Mouse (Mus musculus) neural tube, embryonic 14.5 days (tissue): ENCODE measurements at regions not wholly inside any gene's neighbourhood (a gene's known extent, or its start where the extent isn't known, plus 50 kb on each side); places are given as distances from the start of the nearest gene placed in this dataset.
"Not testable (repeated sequence)": the region's sequence is repeated elsewhere in the genome, so short reads cannot be mapped to it uniquely, and the experiment has no call there.

ENCODE experiments used
- ATAC-seq: fragments of 200-750 bp; cut with Nextera tagmentation; 2 replicates; pipeline ENCODE4 v1.8.0; 2017; ENCODE audit warnings: low read depth, mild to moderate bottlenecking, moderate TSS enrichment, moderate library complexity
- H3K27ac ChIP-seq: fragments of 300-500 bp; sonication (generic); 2 replicates; pipeline ENCODE4 v1.5.1; 2014; ENCODE audit warnings: low read depth, mild to moderate bottlenecking, control low read depth, low read length, moderate library complexity, mixed read lengths
- H3K27me3 ChIP-seq: fragments of 300-500 bp; sonication (generic); 2 replicates; pipeline ENCODE4 v1.6.1; 2014; ENCODE audit warnings: low read length; ENCODE audit not compliant: control insufficient read depth, insufficient read depth
- H3K36me3 ChIP-seq: fragments of 300-500 bp; sonication (generic); 2 replicates; pipeline ENCODE4 v1.6.1; 2014; ENCODE audit warnings: low read length, mixed read lengths; ENCODE audit not compliant: control insufficient read depth, insufficient read depth
- H3K4me1 ChIP-seq: fragments of 300-500 bp; sonication (generic); 2 replicates; pipeline ENCODE4 v1.6.1; 2014; ENCODE audit warnings: low read length; ENCODE audit not compliant: control insufficient read depth, insufficient read depth
- H3K4me2 ChIP-seq: fragments of 300-500 bp; sonication (generic); 2 replicates; pipeline ENCODE4 v1.6.1; 2014; ENCODE audit warnings: mild to moderate bottlenecking, low read depth, low read length, control low read depth
- H3K4me3 ChIP-seq: fragments of 300-500 bp; sonication (generic); 2 replicates; pipeline ENCODE4 v1.5.1; 2014; ENCODE audit warnings: low read depth, low read length, control low read depth, mixed read lengths
- H3K9ac ChIP-seq: fragments of 300-500 bp; sonication (generic); replicated peaks from 2 replicates; pipeline ENCODE4 v1.6.1; 2014; ENCODE audit warnings: low read depth, mild to moderate bottlenecking, control low read depth, low read length, mixed read lengths
- H3K9me3 ChIP-seq: fragments of 300-500 bp; sonication (generic); 2 replicates; pipeline ENCODE4 v1.6.1; 2016; ENCODE audit warnings: low read length; ENCODE audit not compliant: control insufficient read depth
- WGBS: fragments of 180-500 bp; shearing (Covaris S2); extraction: QIAGEN DNeasy Blood & Tissue Kit; methylation state at CpG from one replicate; pipeline ENCODE4 v1.1.7; 2014; 5-methylcytosine and 5-hydroxymethylcytosine counted together

DNA sequence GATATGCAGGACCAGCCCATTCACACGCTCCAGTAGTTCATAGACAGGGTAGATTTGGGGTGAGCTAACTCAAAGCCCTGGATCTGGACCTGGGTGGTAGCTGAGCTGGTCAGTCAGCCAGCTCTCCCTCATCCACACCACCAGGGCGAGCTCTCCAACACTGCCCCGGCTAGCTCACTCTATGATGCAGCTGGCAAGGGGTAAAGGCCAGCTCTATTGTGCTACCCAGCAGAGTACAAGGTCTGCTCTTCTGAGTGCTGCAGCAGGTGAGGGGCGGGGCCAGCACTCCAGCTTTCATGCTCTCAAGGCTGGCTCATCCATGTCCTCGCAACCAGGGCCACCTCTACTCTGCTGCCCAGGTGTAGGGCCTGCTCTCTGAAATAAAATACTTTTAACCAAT is 227.5 kb upstream of the Pbx1 start:
- Histone ChIP-seq H3K27me3 (no peaks in the 10 kb centered on the region), H3K9ac (no peak overlapping the region), H3K4me3 (no peak overlapping the region), H3K9me3 (no peaks in the 10 kb centered on the region), H3K27ac (no peak overlapping the region), H3K36me3 (no peaks in the 10 kb centered on the region), H3K4me1 (peaks cover 6% of the 10 kb centered on the region; the same call in 1 of the 2 replicates), H3K4me2 (no peak overlapping the region)
- ATAC-seq, result no peak
- 86% methylated on average over 5 of the region's 5 CpGs for WGBS

DNA sequence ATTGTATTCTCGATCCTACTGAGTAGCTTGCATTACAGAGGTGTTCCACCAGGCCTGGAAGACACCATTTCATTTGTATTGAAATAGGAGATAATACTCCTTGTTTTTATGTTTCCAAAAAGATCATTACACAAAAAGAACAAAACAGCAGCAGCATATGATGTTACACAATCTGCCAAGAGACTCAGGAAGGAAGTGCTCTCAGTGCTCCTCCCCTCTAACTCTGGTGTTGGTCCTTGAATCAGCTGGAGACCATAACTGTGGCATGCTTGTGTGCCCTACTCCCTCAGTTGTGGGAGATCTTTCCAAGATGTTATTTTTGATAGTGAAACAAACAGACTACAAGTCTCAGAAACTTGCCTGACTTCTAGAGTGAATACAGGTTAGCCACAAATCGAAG is 200.8 kb upstream of the Pbx1 start:
- Histone ChIP-seq H3K36me3 (no peaks in the 10 kb centered on the region), H3K27ac (no peak overlapping the region), H3K4me3 (no peak overlapping the region), H3K9ac (no peak overlapping the region), H3K27me3 (no peaks in the 10 kb centered on the region), H3K9me3 (no peaks in the 10 kb centered on the region), H3K4me1 (no peaks in the 10 kb centered on the region), H3K4me2 (no peak overlapping the region)
- no peak for ATAC-seq
- WGBS, result 92% methylated on average over 2 of the region's 2 CpGs

DNA sequence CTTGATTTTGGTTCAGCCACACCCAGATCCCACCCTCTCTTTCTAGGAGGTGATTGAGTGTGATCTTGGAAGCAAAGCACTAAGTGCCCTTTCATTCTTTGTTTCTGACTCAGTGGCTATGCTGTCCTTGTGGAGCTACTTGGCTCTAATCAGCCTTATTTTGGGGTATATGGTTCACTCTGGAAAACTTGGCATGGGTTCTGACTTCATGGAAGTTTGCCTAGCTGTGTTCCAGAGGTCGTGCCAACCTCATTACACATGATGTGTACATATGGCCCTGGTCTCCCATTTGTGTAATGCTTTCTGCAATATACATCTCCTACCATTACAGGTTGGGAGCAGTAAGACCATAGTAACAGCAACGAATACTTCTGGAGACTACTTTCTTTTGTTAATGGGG is 199.9 kb upstream of the Pbx1 start:
- Histone ChIP-seq H3K9me3 (no peaks in the 10 kb centered on the region), H3K27ac (no peak overlapping the region), H3K36me3 (no peaks in the 10 kb centered on the region), H3K4me1 (no peaks in the 10 kb centered on the region), H3K4me3 (no peak overlapping the region), H3K4me2 (no peak overlapping the region), H3K27me3 (no peaks in the 10 kb centered on the region), H3K9ac (no peak overlapping the region)
- ATAC-seq, result no peak
- 84% methylated on average over 2 of the region's 2 CpGs for WGBS

DNA sequence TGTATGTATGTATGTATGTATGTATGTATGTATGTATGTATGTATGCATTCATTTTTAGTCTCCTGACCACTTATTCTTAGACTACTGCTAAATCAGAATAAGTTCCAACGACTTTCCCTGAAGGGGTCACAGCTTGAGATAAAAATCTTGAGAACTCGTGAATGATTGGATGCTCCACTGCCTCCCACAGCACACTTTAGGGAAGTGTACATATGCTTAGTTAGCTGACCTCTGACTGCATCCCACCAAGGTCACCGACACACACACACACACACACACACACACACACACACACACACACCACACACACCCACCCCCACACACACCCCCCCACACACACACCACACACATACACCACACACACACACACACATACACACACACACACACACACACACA is 169.9 kb upstream of the Pbx1 start:
- not testable (repeated sequence) for H3K4me3 ChIP-seq, H3K36me3 ChIP-seq, H3K9ac ChIP-seq, H3K27ac ChIP-seq, H3K27me3 ChIP-seq, H3K9me3 ChIP-seq, H3K4me1 ChIP-seq, H3K4me2 ChIP-seq, ATAC-seq
- 87% methylated on average over 2 of the region's 3 CpGs for WGBS

DNA sequence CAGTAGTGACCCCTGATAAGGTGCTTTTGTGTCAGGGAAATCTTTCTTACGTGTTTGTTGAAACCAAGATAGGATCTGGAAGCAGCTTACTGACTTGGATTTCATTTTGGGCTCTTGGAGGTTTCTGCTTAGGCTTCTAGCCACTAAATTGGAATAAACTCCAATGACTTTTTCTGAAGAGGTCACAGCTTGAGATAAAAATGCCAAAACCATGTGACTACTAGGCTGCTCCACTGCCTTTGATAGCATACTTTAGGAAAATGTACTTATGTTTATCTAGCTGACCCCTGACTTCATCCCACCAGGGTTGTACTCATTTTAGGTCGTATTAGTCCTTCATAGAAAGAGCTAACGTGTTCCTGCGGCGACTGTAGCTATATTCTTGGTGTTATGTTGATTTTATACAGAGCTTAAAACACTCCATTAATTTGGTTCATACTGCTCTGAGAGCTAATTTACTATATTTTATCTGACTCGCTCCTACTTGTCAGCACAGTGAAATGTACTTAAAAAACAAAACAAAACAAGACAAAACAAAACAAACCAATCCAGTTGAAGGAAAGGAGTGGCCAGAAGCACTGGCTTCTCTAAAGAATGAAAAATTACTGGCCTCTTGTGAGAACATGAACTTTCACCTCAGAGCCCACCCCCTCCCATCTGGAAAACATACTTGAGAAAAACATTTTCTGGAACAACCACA is 168.5 kb upstream of the Pbx1 start:
- Histone ChIP-seq H3K4me3 (no peak overlapping the region), H3K4me1 (0 out of 2 replicates have a peak, but pooled peaks cover 6% of the 10 kb centered on the region), H3K36me3 (no peaks in the 10 kb centered on the region), H3K27me3 (no peaks in the 10 kb centered on the region), H3K9me3 (no peaks in the 10 kb centered on the region), H3K27ac (no peak overlapping the region), H3K9ac (no peak overlapping the region), H3K4me2 (no peak overlapping the region)
- WGBS, result 77% methylated on average over 6 of the region's 6 CpGs
- ATAC-seq, result no peak

DNA sequence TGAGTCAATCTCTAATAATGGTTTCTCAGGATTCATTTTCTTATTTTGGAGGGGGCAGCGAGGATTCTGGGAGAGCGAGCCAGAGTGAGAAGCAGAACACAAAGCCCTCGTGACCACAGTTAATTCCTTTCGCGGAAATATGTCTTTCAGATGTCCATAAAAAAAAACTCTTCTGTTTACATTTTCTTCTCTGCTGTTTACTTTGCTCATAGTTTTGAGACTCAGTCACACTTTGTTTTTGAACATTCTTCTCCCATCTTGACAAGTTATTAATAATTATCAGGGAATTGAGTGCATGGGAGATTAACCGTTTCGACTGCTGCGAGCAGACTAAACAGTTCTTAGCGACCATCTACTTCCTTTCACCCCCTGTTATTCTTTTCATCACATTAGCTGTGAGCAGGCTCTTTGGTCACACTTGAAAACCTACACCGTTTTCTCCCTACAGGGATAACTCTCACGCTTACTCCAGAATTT is 166.2 kb upstream of the Pbx1 start:
- Histone ChIP-seq H3K9me3 (no peaks in the 10 kb centered on the region), H3K36me3 (no peaks in the 10 kb centered on the region), H3K4me3 (peak overlapping the region; percentile 15; the same call in 1 of the 2 replicates), H3K9ac (no peak overlapping the region), H3K27ac (no peak overlapping the region), H3K27me3 (no peaks in the 10 kb centered on the region), H3K4me2 (peak overlapping the region; percentile 39), H3K4me1 (0 out of 2 replicates have a peak, but pooled peaks cover 6% of the 10 kb centered on the region)
- no peak for ATAC-seq
- WGBS, result 12% methylated on average over 11 of the region's 11 CpGs

DNA sequence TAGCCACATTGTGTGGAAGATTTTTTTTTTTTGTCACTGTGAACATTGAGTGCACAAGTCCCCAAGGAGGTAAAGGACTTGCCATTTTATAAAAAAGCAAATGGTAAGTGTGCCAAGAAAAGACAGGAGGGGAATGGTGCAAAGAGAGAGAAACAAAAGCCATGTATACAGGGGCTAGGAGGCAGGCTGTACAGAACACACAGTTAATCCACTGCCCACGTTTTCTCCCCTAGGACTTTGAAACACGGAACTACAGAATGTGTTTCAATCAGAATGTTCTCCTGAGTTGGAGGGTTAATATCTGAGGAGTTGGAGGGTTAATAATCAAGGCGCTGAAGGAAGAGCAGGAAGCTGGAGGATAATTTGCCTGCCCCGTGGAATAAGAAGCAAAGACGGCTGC is 165.4 kb upstream of the Pbx1 start:
- H3K36me3 ChIP-seq, result no peaks in the 10 kb centered on the region
- H3K4me3 ChIP-seq, result no peak overlapping the region
- no peaks in the 10 kb centered on the region for H3K9me3 ChIP-seq
- no peaks in the 10 kb centered on the region for H3K27me3 ChIP-seq
- H3K27ac ChIP-seq, result no peak overlapping the region
- peak overlapping the region; percentile 39; the same call in 1 of the 2 replicates for H3K4me2 ChIP-seq
- H3K4me1 ChIP-seq, result 0 out of 2 replicates have a peak, but pooled peaks cover 6% of the 10 kb centered on the region
- no peak overlapping the region for H3K9ac ChIP-seq
- no peak for ATAC-seq
- 10% methylated on average over 5 of the region's 5 CpGs for WGBS

DNA sequence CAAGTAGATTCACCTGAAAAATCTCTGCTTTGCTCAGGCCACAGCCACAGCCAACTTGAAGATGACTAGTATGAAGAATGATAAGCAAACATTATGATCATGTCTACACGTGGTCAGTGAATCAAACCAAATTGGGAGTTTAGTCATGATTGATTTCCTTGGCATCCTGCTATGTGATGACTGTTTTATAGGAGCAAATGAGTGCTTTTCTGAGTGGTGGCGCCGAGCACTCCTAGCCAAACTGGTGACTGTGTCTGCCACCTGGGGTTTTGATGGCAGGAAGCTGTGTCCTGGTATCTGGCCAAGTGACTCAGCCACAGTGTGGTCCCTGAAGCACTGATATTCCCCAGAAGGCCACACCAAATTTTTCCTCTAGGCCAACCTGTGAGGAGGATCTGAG is 152.1 kb upstream of the Pbx1 start:
- Histone ChIP-seq H3K27ac (no peak overlapping the region), H3K4me1 (no peaks in the 10 kb centered on the region), H3K4me2 (no peak overlapping the region), H3K4me3 (no peak overlapping the region), H3K9me3 (no peaks in the 10 kb centered on the region), H3K36me3 (no peaks in the 10 kb centered on the region), H3K9ac (no peak overlapping the region), H3K27me3 (no peaks in the 10 kb centered on the region)
- 48% methylated on average over 3 of the region's 3 CpGs for WGBS
- ATAC-seq, result no peak

DNA sequence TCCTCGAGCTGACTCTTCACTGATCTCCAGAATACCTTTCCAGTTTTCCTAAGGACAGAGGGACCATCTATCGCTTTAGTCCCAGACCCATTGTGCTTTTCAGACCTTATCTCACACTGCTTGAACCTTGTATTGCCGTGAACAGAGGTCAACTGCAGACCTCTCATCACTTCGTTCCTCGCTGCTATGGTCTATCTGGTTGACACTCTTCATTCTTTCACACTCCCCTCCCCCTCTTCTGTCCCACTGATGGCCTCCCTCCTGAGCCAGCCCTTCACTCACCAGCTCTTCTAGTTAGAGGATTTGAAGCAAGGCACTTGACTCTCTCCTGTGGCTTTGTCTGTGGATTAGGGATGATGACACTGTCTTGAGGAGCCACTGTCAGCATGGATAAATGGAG is 150.4 kb upstream of the Pbx1 start:
- H3K9ac ChIP-seq, result no peak overlapping the region
- ATAC-seq, result no peak
- no peak overlapping the region for H3K27ac ChIP-seq
- no peak overlapping the region for H3K4me3 ChIP-seq
- H3K4me2 ChIP-seq, result no peak overlapping the region
- H3K4me1 ChIP-seq, result no peaks in the 10 kb centered on the region
- no peaks in the 10 kb centered on the region for H3K9me3 ChIP-seq
- no peaks in the 10 kb centered on the region for H3K27me3 ChIP-seq
- 85% methylated on average over 5 of the region's 5 CpGs for WGBS
- H3K36me3 ChIP-seq, result no peaks in the 10 kb centered on the region
